Mouse (Mus musculus): Measurements from ENCODE around the gene Grk3. TPM values are rescaled to one million over a fixed set of nuclear protein-coding genes. Genes with fewer than 3 reads are reported as not detected.

The Grk3 gene
- 1 to 10 TPM; 4.6 to 5.0 TPM for total RNA-seq (2021)
- long read RNA-seq, experiment 1, full-length matches to known transcripts: 6 of 9 reads
- long read RNA-seq, experiment 1, partial matches to known transcripts: 0 of 9 reads
- long read RNA-seq, experiment 1, other reads (novel, unspliced or antisense): 3 of 9 reads
- long read RNA-seq, experiment 2, full-length matches to known transcripts: 5 of 8 reads
- long read RNA-seq, experiment 2, partial matches to known transcripts: 0 of 8 reads
- long read RNA-seq, experiment 2, other reads (novel, unspliced or antisense): 3 of 8 reads

DNA sequence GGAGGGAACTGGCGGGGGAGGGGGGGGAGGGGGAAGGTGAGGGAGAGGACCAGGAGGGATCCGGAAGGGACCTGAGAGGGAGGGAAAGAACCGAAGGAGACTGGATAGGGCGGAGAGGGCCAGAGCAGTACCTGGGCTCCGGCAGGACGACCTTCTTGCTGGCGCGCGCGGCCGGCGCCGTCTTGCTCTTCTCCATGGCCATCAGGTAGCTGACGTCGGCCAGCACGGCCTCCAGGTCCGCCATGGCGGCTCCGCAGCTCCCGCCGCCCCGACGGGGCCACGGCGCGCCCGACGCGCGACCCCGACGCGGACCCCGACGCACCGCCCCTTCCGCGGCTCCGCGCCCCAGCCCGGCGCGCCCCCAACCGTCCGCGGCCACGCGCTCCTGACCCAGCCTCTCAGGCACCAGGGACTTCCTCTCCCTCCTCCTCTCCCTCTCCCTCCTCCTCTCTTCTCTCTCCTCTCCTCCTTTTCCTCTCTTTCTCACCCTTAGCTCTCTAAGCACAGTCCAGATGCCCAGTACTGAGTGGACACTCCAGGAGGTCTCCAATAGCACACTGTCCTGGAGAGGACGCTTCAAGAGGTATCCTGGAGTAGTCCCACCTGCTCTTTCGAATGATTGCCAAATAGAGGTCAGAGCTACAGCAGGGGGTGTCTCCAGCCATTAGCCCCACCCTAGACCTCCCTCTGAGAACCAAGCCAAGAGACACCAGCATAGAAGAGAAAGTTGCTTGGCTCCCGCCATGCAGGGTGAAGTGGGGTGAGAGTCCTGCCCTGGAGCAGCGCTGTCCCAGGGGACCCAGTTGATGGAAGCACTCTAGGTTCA is at the start of gene Grk3:
TSS of gene Grk3 (minus strand) at position 556 of the 826 bp plus-strand sequence.
- Histone ChIP-seq H3K27ac (peak within 1 kb of the TSS; percentile 81), H3K4me3 (peak within 1 kb of the TSS; percentile 80)
- TF ChIP-seq CTCF (IDR thresholded peaks at IDR 0.05): no peak
- intact Hi-C loops (cut with DNase I): loop anchor here (5.0 kb wide), 1 partner anchor 43 kb away; no protein-coding TSS in a partner anchor
- DNase-seq: peak; percentile 67

DNA sequence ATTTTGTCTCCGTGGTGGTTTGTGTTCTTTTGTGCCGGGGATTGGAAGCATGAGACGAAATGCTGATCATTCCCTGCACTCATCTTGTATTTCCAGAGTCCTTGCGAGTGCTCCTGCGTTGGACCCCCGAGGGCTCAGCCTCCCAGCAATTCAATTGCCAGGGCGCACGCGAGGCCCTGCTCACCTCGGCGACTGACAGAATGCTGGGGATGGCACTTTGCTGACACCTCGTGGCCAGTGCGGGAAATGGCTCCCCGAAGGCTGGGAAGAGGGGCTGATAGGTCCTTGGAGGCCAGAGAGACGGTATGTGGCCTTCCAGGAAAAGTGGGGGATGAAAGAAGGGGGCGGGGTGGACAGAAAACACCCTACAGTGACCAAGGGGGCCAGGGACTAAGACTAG is 38.7 kb upstream of the Grk3 start:
- TF ChIP-seq CTCF (IDR thresholded peaks at IDR 0.05): peak; percentile 91
- peak; percentile 85 for DNase-seq
- intact Hi-C loops (cut with DNase I): loop anchor here (1.0 to 5.0 kb wide), 2 partner anchors 184 to 202 kb away; no protein-coding TSS in a partner anchor
- Histone ChIP-seq H3K4me3 (no peak overlapping the region), H3K27ac (no peak overlapping the region)

DNA sequence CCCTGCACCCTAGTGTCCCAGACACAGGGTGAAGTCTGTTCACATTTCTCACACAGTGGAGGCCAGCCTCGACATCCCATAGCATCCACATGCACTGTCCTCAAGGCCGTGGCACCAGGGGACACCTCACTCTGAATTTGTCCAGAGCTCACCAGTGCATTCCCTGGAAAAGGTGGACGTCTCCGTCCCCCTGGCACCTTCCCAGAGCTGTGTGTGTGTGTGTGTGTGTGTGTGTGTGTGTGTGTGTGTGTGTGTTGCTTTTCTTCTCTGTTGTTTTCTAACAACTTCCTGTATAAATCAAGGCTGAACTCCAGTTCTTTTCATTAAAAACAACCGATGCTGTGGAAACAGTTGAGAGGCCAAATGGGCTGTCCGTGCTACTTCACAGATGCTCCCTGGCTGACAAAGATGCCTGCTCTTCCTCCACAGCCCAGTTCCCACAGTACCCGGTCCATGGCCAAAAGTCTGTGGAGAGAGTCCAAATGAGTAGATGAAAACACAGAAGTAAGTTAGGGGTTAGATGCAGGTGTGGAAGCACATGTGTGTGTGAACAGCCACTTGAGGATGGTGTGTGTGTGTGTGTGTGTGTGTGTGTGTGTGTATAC is 35.1 kb upstream of the Grk3 start:
- intact Hi-C loops (cut with DNase I): loop anchor here (5.0 kb wide), 1 partner anchor 198 kb away; no protein-coding TSS in a partner anchor

DNA sequence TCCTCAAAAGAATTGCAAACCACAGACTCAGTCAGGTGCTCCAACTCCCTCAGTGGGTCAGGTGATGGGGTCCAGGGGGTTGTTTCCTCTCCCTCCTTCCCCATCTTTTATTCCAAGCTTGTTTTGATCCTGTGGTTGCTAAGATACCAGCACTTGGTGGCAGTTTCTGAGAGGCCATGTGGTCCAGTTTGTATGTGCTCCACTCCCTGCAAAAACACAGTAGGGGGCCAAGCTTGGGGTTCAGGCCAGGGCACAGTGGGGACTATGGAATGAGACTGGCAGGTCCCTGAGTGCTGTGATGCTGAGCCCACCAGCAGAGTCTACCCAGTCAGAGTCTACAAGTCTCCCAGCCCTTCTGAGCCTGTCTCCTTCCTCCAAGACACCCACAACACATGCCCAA is 34.3 kb upstream of the Grk3 start:
- no peak for DNase-seq
- no peak for TF ChIP-seq CTCF (IDR thresholded peaks at IDR 0.05)
- no peak overlapping the region for H3K4me3 ChIP-seq
- H3K27ac ChIP-seq: no peak overlapping the region
- intact Hi-C loops (cut with DNase I): loop anchor here (5.0 kb wide), 1 partner anchor 198 kb away; no protein-coding TSS in a partner anchor

More for the DNA sequence above, 35.1 kb upstream of the Grk3 start:
- TF ChIP-seq CTCF (IDR thresholded peaks at IDR 0.05): no peak
- DNase-seq: no peak
- no peak overlapping the region for H3K27ac ChIP-seq
- H3K4me3 ChIP-seq: no peak overlapping the region

DNA sequence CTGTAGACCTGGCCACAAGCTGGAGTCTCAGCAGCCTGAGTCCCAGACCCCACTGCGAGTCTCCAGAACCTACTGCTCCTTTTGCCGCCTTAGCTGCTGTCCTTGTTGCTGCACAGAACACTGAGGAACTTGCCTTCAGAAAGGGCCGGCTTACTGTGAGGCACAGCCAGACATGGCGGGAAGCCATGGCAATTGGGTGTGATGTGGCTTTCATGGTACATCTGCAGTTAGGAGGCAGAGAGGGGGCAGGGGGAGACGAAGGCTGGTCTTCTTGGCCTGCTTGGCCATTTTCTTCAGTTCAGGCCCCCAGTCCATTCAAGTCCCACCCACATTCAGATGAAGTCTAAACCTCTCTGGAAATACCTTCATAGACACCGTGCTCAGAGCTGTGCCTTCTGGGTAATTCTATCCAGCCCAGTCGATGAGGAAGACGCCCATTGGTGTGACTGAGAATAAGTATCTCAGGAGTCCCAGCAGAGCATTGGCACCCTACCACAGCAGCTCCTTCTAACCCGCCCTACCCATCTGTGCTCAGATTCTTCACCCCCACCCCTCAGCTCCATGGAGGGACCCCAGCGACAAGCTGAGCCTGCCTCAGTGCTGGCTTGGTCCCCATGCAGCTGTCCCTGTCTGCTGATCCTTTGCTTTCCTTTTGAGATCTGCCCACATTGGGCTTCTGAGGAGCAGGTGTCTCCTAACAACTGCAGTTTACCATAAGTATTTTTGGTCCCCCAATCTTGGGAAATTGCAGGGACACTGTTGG is 30.1 kb upstream of the Grk3 start:
- H3K4me3 ChIP-seq: no peak overlapping the region
- peak; percentile 51 for DNase-seq
- no peak for TF ChIP-seq CTCF (IDR thresholded peaks at IDR 0.05)
- intact Hi-C loops (cut with DNase I): no loop called here
- H3K27ac ChIP-seq: peak overlapping the region; percentile 49

DNA sequence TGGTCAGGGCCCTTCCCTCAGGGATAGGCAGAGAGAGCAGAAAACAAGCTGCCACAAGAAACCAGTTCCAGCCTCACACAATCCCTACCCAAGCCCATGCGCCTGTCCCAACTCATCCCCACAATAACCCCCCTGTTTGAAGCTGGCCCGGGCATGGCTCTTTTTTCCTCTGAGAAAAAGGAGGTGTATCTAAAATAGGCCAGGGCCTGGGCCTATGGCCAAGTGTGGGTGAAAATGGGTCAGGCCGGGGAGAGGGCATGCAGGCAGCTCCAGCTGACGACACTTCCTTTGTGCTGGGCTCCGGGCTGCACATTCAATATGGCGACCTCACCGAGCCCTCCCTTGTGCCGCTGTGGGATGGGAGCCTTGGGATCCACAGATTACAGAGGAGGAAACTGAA is 27.9 kb upstream of the Grk3 start:
- peak; percentile 85 for DNase-seq
- no peak for TF ChIP-seq CTCF (IDR thresholded peaks at IDR 0.05)
- Histone ChIP-seq H3K4me3 (no peak overlapping the region), H3K27ac (peak overlapping the region; percentile 41)
- intact Hi-C loops (cut with DNase I): no loop called here

DNA sequence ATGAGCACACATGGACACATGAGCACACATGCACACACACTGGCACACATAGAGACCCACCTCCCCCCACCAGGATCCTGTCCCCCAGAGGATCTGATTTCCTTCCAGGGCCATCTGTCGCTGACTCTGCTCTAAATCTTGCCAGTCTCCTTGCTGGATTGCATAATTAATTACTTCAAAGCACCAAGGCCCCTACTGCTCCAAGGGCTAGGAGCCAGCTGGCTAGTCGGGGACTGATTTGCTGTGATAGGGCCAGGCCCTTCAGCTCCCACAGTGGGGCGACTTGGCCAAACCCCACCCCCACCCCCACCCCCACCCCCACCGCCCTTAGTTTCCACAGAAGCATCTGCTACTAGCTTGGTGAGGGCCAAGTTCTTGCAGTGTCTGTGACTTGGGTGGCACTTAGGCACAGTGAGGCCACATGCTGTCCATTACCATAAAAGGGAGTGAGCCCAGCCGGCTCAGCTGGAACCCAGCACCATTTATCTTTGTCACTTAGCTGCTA is 26.0 kb upstream of the Grk3 start:
- DNase-seq: peak; percentile 88
- TF ChIP-seq CTCF (IDR thresholded peaks at IDR 0.05): no peak
- Histone ChIP-seq H3K4me3 (no peak overlapping the region), H3K27ac (peak overlapping the region; percentile 41; the same call in 1 of the 2 replicates)
- intact Hi-C loops (cut with DNase I): no loop called here

DNA sequence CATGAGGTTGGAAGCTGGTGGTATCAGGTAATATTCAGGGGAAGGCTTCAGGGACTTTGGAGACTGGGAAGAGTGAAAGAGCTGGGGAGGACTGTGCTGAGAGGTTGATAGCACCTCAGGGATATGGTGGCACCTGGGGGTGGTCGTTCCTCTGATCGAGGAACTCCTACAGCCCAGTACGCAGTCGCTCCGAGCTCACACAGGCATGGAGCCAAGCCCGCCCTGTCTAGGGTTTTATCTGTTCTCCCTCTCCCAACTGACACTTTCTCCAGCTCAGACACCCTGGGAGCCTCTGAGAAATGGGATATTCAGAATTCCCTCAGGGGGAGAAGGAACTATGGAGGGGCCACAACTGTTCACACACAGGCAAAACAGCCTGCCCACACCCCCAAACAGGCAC is 25.2 kb upstream of the Grk3 start:
- TF ChIP-seq CTCF (IDR thresholded peaks at IDR 0.05): no peak
- intact Hi-C loops (cut with DNase I): no loop called here
- H3K4me3 ChIP-seq: no peak overlapping the region
- DNase-seq: peak; percentile 45
- peak overlapping the region; percentile 41 for H3K27ac ChIP-seq

DNA sequence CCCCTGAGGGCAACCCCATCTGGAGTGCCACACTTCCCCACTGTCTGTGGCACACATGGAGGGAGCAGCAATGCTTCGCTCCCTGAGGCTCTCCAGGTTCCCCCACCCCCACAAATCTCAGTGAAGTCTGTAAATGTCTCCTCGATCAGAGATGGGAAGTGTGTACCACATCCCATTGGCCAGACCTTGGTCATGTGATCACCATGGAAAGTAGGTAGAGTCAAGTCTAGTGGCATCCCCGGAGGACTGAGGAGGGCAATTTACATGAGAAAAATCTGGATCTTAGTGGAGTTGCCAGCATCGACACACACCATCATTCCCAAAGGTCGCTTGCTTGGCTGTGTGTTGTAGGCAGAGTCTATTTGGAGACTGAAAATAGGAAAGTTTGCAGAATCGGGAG is 23.0 kb upstream of the Grk3 start:
- H3K4me3 ChIP-seq: no peak overlapping the region
- no peak overlapping the region for H3K27ac ChIP-seq
- intact Hi-C loops (cut with DNase I): no loop called here
- DNase-seq: no peak
- TF ChIP-seq CTCF (IDR thresholded peaks at IDR 0.05): no peak

DNA sequence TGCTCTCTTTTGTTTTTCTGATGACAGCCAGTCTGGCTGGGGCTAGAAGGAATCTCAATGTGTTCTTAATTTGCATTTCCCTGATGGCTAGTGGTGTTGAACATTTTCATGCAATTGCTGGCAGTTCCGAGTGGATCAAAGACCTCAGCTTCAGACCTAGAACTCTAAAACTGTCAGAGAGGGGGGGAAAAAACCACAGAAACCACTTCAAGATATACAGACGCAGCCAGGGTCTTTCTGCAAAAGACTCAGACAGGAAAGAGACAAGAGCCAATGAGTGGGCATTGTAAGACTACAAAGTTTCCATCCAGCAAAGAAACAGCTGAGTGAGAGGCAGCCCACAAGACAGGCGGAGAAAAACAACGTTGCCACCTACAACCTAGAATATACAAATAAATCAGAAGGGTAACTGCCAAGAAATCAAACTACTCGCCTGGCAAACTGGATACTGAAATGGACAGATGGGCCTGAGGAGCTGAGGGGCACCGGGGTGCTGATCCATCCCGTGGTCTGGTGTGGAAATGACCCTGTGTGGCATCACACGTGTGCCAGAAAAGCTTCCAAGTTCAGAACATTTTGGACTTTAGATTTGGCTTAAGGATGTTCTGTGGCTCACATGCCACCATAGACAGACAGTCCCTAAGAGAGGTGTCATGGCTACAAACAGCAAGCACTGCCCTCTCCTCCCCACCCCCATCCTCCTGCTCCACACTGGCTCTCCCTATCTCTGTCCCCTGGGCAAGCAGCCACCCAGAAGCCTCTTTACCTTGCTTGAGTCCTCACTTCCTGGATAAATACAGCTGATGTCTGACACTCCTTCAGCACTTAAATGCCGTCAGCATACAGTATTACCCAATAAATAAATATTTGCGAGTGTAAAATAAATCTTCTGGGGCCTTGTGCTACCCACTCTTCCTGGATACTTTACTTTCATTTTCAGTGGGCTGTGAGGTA is 19.8 kb upstream of the Grk3 start:
- intact Hi-C loops (cut with DNase I): no loop called here
- Histone ChIP-seq H3K4me3 (no peak overlapping the region), H3K27ac (no peak overlapping the region)
- no peak for DNase-seq
- no peak for TF ChIP-seq CTCF (IDR thresholded peaks at IDR 0.05)

DNA sequence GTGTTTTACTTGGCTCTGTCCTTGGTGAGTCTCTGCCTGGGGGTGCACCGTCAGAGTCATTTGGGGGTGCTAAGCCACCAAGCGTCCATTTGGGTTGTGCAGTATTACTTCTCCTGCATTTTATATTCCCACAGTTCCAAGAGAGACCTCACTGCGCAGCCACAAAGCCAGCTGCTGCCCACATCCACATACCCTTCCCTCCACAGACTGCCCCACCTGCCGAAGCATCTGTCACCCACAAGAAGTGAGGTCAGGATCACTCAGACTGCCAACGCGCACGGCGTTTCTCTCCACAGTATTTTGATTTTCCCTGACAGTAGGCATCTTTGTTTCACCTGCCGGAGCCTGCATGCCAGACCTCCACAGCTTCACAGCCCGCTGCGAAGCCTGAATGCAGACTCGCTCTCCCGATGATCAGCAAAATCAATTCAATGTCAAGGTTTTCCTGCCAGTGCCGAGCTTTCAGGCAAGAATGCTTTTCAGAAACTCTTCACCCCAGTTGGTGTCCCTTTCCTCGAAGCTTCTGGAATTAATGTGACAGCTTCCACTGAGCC is 15.7 kb upstream of the Grk3 start:
- TF ChIP-seq CTCF (IDR thresholded peaks at IDR 0.05): no peak
- H3K27ac ChIP-seq: no peak overlapping the region
- intact Hi-C loops (cut with DNase I): no loop called here

More for the DNA sequence above, 15.7 kb upstream of the Grk3 start:
- DNase-seq: no peak
- H3K4me3 ChIP-seq: no peak overlapping the region
